Mouse (Mus musculus) kidney, embryonic 16.5 days (tissue): Measurements from ENCODE around the gene Egflam. TPM values are rescaled to one million over a fixed set of nuclear protein-coding genes. Genes with fewer than 3 reads are reported as not detected.

Source experiments
- ATAC-seq: fragments of 200-750 bp; cut with Nextera tagmentation; 2 replicates; pipeline ENCODE4 v1.8.0; 2017; ENCODE audit warnings: moderate TSS enrichment; ENCODE audit not compliant: low FRiP score, low TSS enrichment
- H3K27ac ChIP-seq: fragments of 300-500 bp; sonication (generic); 2 replicates; pipeline ENCODE4 v1.5.1; 2014; ENCODE audit warnings: low read length
- H3K27me3 ChIP-seq: fragments of 300-500 bp; sonication (generic); 2 replicates; pipeline ENCODE4 v1.6.1; 2014; ENCODE audit warnings: low read length, control low read depth, mixed read lengths; ENCODE audit not compliant: insufficient read depth
- H3K36me3 ChIP-seq: fragments of 300-500 bp; sonication (generic); 2 replicates; pipeline ENCODE4 v1.6.1; 2014; ENCODE audit warnings: low read length, control low read depth, mixed read lengths; ENCODE audit not compliant: insufficient read depth
- H3K4me1 ChIP-seq: fragments of 300-500 bp; sonication (generic); 2 replicates; pipeline ENCODE4 v1.6.1; 2014; ENCODE audit warnings: low read length, control low read depth, mixed read lengths; ENCODE audit not compliant: insufficient read depth
- H3K4me2 ChIP-seq: fragments of 300-500 bp; sonication (generic); replicated peaks from 2 replicates; pipeline ENCODE4 v1.6.1; 2014; ENCODE audit warnings: low read depth, low read length
- H3K4me3 ChIP-seq: fragments of 300-500 bp; sonication (generic); 2 replicates; pipeline ENCODE4 v1.5.1; 2014; ENCODE audit warnings: mild to moderate bottlenecking, low read length
- H3K9ac ChIP-seq: fragments of 300-500 bp; sonication (generic); replicated peaks from 2 replicates; pipeline ENCODE4 v1.6.1; 2014; ENCODE audit warnings: low read length
- H3K9me3 ChIP-seq: fragments of 300-500 bp; sonication (generic); 2 replicates; pipeline ENCODE4 v1.6.1; 2016; ENCODE audit warnings: low read length, control low read depth
- whole genome bisulfite sequencing: fragments of 180-500 bp; shearing (Covaris S2); extraction: QIAGEN DNeasy Blood & Tissue Kit; methylation state at CpG from one replicate; pipeline ENCODE4 v1.1.7; 2014; 5-methylcytosine and 5-hydroxymethylcytosine counted together
- polyA plus RNA-seq: library from polyadenylated mRNA; unstranded; fragments of >200 nt; fragmentation: Nextera tagmentation; extraction: Ambion mirVana; gene quantifications from 2 replicates; pipeline ENCODE4 v1.2.1, GENCODE M21; 2015

Egflam gene
- polyA plus RNA-seq, 1 experiment from 2014 or later: 26.1 TPM

DNA sequence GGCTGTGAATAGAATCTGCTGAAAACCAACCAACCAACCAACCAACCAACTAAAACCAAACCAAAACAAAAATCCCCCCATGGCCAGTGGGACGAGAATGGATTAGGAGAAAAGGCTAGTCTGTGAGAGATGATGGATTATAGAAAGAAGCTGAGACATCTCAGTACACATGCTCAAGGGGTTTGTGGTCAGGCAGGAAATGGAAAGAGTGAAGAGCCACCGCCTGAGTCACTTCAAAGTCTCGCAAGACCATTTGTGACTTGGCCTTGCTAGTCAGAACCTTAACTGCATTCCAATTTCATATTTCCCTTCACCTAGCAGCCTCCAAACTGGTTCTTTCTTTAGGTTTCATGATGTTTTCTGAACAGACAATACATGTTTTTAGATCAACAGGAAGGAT, 141.6 kb downstream of the Egflam start:
- Histone ChIP-seq H3K4me1 (no peaks in the 10 kb centered on the region), H3K9ac (no peak overlapping the region), H3K9me3 (no peaks in the 10 kb centered on the region), H3K4me3 (no peak overlapping the region), H3K27ac (no peak overlapping the region), H3K4me2 (no peak overlapping the region), H3K27me3 (no peaks in the 10 kb centered on the region), H3K36me3 (no peaks in the 10 kb centered on the region)
- ATAC-seq: no peak
- 87% methylated on average over 3 of the region's 3 CpGs for WGBS

DNA sequence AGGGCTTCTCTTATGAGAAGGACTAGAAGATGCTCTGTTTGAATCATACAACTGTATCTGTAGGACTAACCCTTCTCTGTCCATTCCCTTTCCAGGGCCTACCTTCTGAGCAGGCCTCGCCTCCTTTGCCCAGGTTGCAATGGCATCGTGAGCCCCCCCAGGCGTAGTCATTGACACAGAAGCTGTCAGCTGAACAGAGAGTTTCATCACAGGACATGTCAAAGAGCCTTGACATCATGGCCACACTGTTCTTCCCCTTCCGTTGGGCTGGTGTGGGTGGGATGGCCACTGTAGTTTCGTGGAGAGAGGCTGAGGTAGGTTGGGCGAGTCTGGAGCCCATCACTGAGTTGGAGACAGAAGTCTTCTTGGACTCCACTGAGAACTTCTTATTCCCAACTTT, 144.9 kb downstream of the Egflam start:
- Histone ChIP-seq H3K36me3 (peaks cover 12% of the 10 kb centered on the region), H3K4me3 (no peak overlapping the region), H3K27me3 (no peaks in the 10 kb centered on the region), H3K9me3 (0 out of 2 replicates have a peak, but pooled peaks cover 6% of the 10 kb centered on the region), H3K27ac (no peak overlapping the region), H3K4me1 (no peaks in the 10 kb centered on the region), H3K9ac (no peak overlapping the region), H3K4me2 (no peak overlapping the region)
- no peak for ATAC-seq
- 97% methylated on average over 6 of the region's 6 CpGs for WGBS

DNA sequence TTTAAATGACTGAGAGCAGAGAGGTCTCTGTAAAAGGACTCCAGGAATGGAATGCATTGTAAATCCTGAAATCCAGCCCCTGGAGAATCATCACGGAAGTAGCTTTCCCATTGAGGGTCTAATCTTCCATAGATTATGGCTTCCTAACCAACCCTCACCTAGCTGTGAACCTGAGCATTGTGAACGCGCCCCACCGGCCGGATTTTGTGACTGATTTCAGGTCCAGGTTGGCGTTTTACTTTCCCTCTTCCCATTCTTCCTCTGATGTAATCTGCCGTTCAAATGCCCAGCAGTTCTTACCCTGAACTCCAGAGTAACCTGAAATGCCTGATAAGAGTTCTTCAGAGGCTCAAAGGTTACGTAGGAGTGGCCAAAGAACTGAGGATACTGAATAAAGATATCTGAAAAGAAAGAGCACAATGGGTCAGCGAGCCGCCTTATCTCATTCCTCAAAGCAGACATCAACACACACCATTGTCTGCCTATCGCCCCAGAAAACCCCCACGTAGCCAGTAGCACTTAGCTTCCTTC, 146.0 kb downstream of the Egflam start:
- Histone ChIP-seq H3K4me2 (no peak overlapping the region), H3K9me3 (0 out of 2 replicates have a peak, but pooled peaks cover 6% of the 10 kb centered on the region), H3K36me3 (peaks cover 12% of the 10 kb centered on the region), H3K27me3 (no peaks in the 10 kb centered on the region), H3K27ac (no peak overlapping the region), H3K4me1 (no peaks in the 10 kb centered on the region), H3K9ac (no peak overlapping the region), H3K4me3 (no peak overlapping the region)
- 82% methylated on average over 12 of the region's 12 CpGs for WGBS
- ATAC-seq: no peak

DNA sequence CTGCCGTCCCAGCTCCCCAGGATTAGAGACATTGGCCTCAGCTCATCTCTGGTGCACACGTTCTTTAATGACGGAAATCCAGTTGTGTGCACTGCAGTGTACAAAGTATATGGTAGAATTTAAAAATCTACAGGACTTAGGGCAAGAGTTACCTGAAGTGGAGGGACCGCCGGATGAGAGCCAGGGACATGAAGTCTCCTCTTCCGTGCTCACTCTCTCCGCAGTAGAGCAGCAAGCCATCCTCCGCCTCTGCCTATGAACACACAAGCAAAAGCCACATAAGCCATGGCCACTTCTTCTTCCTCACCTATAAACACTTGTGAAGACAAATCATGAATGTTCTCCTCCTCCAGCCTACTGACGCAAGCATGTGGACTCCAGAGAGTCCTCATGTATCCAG, 147.2 kb downstream of the Egflam start:
- 96% methylated on average over 9 of the region's 9 CpGs for WGBS
- no peak overlapping the region for H3K4me3 ChIP-seq
- H3K9me3 ChIP-seq: 0 out of 2 replicates have a peak, but pooled peaks cover 6% of the 10 kb centered on the region
- no peaks in the 10 kb centered on the region for H3K4me1 ChIP-seq
- H3K27ac ChIP-seq: no peak overlapping the region
- H3K9ac ChIP-seq: no peak overlapping the region
- H3K27me3 ChIP-seq: no peaks in the 10 kb centered on the region
- no peak overlapping the region for H3K4me2 ChIP-seq
- ATAC-seq: no peak
- H3K36me3 ChIP-seq: peaks cover 12% of the 10 kb centered on the region

DNA sequence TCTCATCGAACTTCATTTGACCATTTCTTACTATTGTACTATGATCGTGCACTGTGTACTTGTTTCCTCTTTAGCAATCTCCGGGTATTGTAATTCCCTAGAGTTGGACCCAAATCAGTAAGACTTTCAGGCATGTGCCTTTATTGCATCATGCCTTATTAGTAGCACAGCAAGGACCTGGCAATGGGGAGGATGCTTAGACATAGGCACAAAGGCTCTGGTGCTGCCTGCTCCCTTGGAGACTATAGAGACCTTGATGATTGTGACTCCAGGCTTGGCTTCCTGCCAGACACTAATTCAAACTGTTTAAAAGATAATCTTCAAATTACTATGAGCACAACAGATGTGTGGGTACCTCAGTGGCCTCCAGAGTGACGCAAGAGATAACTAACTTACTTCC, 149.0 kb downstream of the Egflam start:
- H3K4me1 ChIP-seq: no peaks in the 10 kb centered on the region
- no peak for ATAC-seq
- H3K9me3 ChIP-seq: 0 out of 2 replicates have a peak, but pooled peaks cover 6% of the 10 kb centered on the region
- peaks cover 12% of the 10 kb centered on the region for H3K36me3 ChIP-seq
- H3K4me3 ChIP-seq: no peak overlapping the region
- H3K4me2 ChIP-seq: no peak overlapping the region
- H3K27ac ChIP-seq: no peak overlapping the region
- H3K9ac ChIP-seq: no peak overlapping the region
- no peaks in the 10 kb centered on the region for H3K27me3 ChIP-seq
- WGBS: 95% methylated on average over 4 of the region's 4 CpGs

DNA sequence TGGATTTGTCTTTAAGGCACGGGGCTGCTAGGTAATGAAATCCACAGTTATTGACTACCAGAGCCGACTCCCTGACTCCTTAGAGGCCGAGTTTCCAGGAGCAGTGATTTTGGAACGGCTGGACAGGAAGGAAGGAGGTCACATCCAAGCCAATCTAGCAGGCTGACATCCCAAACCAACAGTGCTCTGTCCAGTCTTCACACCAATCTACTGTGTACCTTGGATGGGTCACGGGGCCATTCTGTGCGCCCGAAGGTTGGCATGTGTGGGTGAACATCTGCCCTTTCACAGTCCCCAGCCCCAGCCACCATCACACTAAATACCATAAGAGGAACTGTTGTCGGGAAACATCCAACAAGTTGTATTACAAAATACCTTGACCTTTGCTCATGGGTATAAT, 150.9 kb downstream of the Egflam start:
- H3K36me3 ChIP-seq: peaks cover 12% of the 10 kb centered on the region
- H3K4me3 ChIP-seq: no peak overlapping the region
- no peaks in the 10 kb centered on the region for H3K27me3 ChIP-seq
- H3K9me3 ChIP-seq: 0 out of 2 replicates have a peak, but pooled peaks cover 6% of the 10 kb centered on the region
- H3K9ac ChIP-seq: no peak overlapping the region
- no peak overlapping the region for H3K4me2 ChIP-seq
- no peak for ATAC-seq
- H3K27ac ChIP-seq: no peak overlapping the region
- WGBS: 85% methylated on average over 8 of the region's 8 CpGs
- no peaks in the 10 kb centered on the region for H3K4me1 ChIP-seq

DNA sequence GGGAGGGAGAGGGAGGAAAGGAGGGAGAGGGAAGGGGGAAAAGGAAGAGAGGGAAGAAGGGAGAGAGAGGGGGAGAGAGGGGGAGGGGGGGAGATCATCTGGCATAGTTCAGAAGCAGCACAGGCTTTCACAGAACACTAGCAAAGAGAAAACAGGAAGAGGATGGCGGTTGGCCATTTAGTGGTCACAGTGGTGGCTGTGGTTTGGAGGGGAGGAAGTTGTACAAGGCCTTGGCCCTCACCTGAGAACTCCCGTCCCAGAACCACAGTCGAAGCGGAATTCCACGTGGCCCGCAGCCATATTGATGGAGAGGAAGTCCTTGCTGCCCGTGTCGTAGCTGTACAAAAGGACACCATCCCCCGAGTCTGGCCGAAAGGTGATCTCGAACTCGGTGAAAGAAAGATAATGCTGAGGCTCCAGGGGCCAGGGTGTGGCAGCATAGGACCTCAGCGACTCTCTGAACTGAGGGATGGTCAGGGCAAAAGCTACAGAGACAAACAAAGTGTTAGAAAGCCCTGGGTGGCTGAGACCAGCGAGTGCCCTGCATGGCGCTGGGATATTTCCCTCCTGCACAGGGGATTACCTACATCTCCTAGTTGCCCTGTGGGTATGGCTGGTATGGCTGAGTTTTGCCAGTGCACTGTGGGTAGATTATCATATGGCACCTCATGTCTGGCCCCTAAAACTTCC, 155.9 kb downstream of the Egflam start:
- Histone ChIP-seq H3K4me3 (no peak overlapping the region), H3K4me2 (no peak overlapping the region), H3K4me1 (no peaks in the 10 kb centered on the region), H3K27ac (no peak overlapping the region), H3K9me3 (no peaks in the 10 kb centered on the region), H3K27me3 (no peaks in the 10 kb centered on the region), H3K36me3 (no peaks in the 10 kb centered on the region), H3K9ac (no peak overlapping the region)
- no peak for ATAC-seq
- 87% methylated on average over 15 of the region's 15 CpGs for WGBS

DNA sequence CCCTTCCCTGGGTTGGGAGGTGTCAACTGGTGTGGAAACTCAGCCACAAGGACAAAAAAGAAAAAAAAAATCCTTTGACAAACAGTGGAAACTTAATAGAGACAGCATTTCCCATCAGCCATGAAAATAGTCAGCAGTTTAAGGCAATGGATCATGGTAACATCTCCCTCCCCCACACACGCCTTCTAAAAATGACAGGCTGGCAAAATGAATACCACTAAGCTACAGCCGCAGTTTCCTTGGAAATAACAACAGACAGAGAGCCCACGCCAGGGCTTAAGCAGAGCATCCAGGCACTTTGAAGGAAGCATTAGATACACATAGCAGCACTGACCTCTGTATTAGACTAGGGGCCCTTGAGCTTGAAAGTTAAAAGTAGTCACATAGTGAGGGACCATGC, 157.2 kb downstream of the Egflam start:
- Histone ChIP-seq H3K27ac (no peak overlapping the region), H3K9me3 (no peaks in the 10 kb centered on the region), H3K4me2 (no peak overlapping the region), H3K4me1 (no peaks in the 10 kb centered on the region), H3K36me3 (no peaks in the 10 kb centered on the region), H3K4me3 (no peak overlapping the region), H3K9ac (no peak overlapping the region), H3K27me3 (no peaks in the 10 kb centered on the region)
- 57% methylated on average over 3 of the region's 3 CpGs for WGBS
- ATAC-seq: no peak

DNA sequence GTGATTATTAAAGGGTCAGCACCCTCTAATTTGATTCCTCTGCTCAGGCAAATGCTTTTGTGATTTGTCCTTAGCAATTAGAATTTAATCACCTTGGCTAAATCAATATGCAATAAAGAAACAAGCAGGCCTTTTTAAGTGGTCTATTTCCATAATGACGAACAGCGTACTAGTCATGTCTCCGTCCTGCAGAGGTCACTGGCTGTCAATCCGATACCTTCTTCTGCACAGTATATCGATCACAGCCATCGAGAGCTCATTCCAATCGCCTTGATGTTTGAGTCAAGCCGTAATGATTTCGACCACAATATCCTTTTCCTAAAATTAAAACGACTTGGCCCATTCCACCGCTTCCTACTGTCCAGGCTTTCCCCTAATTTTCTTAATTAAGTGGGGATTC, 158.3 kb downstream of the Egflam start:
- ATAC-seq: no peak
- Histone ChIP-seq H3K27ac (no peak overlapping the region), H3K4me2 (no peak overlapping the region), H3K9ac (no peak overlapping the region), H3K4me3 (no peak overlapping the region), H3K4me1 (no peaks in the 10 kb centered on the region), H3K9me3 (no peaks in the 10 kb centered on the region), H3K36me3 (no peaks in the 10 kb centered on the region), H3K27me3 (no peaks in the 10 kb centered on the region)
- WGBS: 91% methylated on average over 11 of the region's 11 CpGs

DNA sequence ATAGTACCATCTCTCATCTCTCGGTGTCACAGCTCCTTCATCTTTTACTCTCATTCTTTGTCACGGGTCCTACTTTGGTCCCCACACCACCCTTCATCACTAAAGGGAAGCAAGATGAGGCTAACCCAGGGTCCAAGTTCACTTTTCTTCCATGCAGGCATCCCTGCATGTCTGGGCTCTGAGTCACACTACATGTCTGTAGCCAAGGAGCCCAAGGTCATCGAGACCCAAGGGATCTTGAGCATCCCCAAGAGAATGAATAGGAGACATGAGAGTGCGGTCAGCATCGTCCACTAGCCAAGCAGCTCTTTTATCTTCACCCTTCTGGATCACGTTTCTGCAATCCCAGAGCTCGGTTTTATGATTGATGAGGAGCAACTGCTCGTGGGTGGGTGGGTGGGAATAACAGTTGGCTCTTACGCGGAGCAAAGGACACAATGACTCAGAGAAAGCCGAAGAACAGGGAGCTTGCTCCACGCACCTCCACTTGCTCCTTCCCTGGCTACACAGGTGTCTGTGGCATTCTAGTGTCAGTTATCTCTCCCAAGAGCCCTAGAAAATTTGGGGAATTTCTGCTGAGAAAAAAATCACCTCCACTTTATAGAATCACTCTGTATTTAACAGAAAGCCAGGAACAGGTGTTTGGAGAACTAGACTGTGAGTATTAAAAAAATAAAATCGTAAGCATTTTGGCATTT, 164.7 kb downstream of the Egflam start:
- Histone ChIP-seq H3K27me3 (no peaks in the 10 kb centered on the region), H3K36me3 (no peaks in the 10 kb centered on the region), H3K9ac (no peak overlapping the region), H3K9me3 (no peaks in the 10 kb centered on the region), H3K4me3 (no peak overlapping the region), H3K4me2 (no peak overlapping the region), H3K4me1 (no peaks in the 10 kb centered on the region), H3K27ac (no peak overlapping the region)
- no peak for ATAC-seq
- 69% methylated on average over 13 of the region's 13 CpGs for WGBS
